Mouse (Mus musculus) left cerebral cortex, postnatal 14 days (tissue): ENCODE measurements around the gene Ttf1. TPM values are rescaled to one million over a fixed set of nuclear protein-coding genes. Genes with fewer than 3 reads are reported as not detected.
A peak's percentile ranks its signal among the peaks of the same experiment; 100 is the strongest.

Experiments
- DNase-seq, 2 experiments: peaks; one replicate each; pipeline ENCODE4 v3.0.0; 2021 to 2022; ENCODE audit warnings: low spot score in 2 of 2, mixed read lengths in 1 of 2
- intact Hi-C: fragments of 180-260 bp; cut with DNase I; formaldehyde crosslinking; loops from one replicate; pipeline ENCODE4 v1.15.1; 2025
- long read RNA-seq, 2 experiments: library from polyadenylated mRNA; stranded (forward); transcript quantifications; one replicate each; pipeline ENCODE4 v2.0.0; 2021
- total RNA-seq, 2 experiments: library from RNA; stranded (reverse); gene quantifications; 2 replicates each; pipeline ENCODE4 v1.2.3; 2021

The Ttf1 gene
- 10 to 100 TPM in 1 of 2 experiments, 1 to 10 TPM in 1; 10.0 to 10.7 TPM for total RNA-seq
- long read RNA-seq, experiment 1, full-length matches to known transcripts, result 1 of 4 reads
- long read RNA-seq, experiment 1, partial matches to known transcripts, result 0 of 4 reads
- long read RNA-seq, experiment 1, other reads (novel, unspliced or antisense), result 3 of 4 reads
- long read RNA-seq, experiment 2, full-length matches to known transcripts, result 1 of 2 reads
- long read RNA-seq, experiment 2, partial matches to known transcripts, result 0 of 2 reads
- long read RNA-seq, experiment 2, other reads (novel, unspliced or antisense), result 1 of 2 reads

- intact Hi-C loops, result no loop called here
Observed at GRCm38 (mm10) chr2:29060135-29060597, at the start of gene Ttf1. Gene Ttf1 (plus strand): TSS chr2:29060262.

GRCm38 (mm10) chr2:29012523-29012922 lies 47.5 kb upstream of the Ttf1 start:
- DNase-seq, result no peak
- intact Hi-C loops, result no loop called here

More at GRCm38 (mm10) chr2:29060135-29060597, at the start of gene Ttf1:
- peak; percentile 93 to 95 for DNase-seq

- DNase-seq, result no peak
- intact Hi-C loops, result no loop called here
Observed at GRCm38 (mm10) chr2:29016599-29017587, 43.2 kb upstream of the Ttf1 start.

GRCm38 (mm10) chr2:29018680-29019079 lies 41.4 kb upstream of the Ttf1 start:
- no peak for DNase-seq
- intact Hi-C loops, result no loop called here

GRCm38 (mm10) chr2:29021025-29021424 lies 39.0 kb upstream of the Ttf1 start:
- DNase-seq, result no peak
- intact Hi-C loops, result no loop called here

GRCm38 (mm10) chr2:29023001-29023400 lies 37.1 kb upstream of the Ttf1 start:
- no peak for DNase-seq
- intact Hi-C loops, result no loop called here

GRCm38 (mm10) chr2:29025284-29025683 lies 34.8 kb upstream of the Ttf1 start:
- intact Hi-C loops, result no loop called here
- DNase-seq, result peak; percentile 48 to 52

GRCm38 (mm10) chr2:29030048-29030734 lies 29.9 kb upstream of the Ttf1 start:
- intact Hi-C loops, result no loop called here
- DNase-seq, result peak in 1 of 2 experiments; percentile 24

- DNase-seq, result no peak
- intact Hi-C loops, result no loop called here
Observed at GRCm38 (mm10) chr2:29031951-29032350, 28.1 kb upstream of the Ttf1 start.

GRCm38 (mm10) chr2:29034542-29035475 lies 25.3 kb upstream of the Ttf1 start:
- intact Hi-C loops, result no loop called here

GRCm38 (mm10) chr2:29035698-29036097 lies 24.4 kb upstream of the Ttf1 start:
- DNase-seq, result no peak
- intact Hi-C loops, result no loop called here

More at GRCm38 (mm10) chr2:29034542-29035475, 25.3 kb upstream of the Ttf1 start:
- DNase-seq, result no peak

- intact Hi-C loops, result no loop called here
- DNase-seq, result no peak
Observed at GRCm38 (mm10) chr2:29039741-29040140, 20.3 kb upstream of the Ttf1 start.

GRCm38 (mm10) chr2:29040594-29041476 lies 19.2 kb upstream of the Ttf1 start:
- no peak for DNase-seq
- intact Hi-C loops, result no loop called here

- intact Hi-C loops, result no loop called here
- no peak for DNase-seq
Observed at GRCm38 (mm10) chr2:29041477-29041768, 18.6 kb upstream of the Ttf1 start.

GRCm38 (mm10) chr2:29042124-29042523 lies 17.9 kb upstream of the Ttf1 start:
- intact Hi-C loops, result no loop called here
- no peak for DNase-seq

- DNase-seq, result peak; percentile 34 to 52
- intact Hi-C loops, result no loop called here
Observed at GRCm38 (mm10) chr2:29046151-29046550, 13.9 kb upstream of the Ttf1 start.

- DNase-seq, result no peak
- intact Hi-C loops, result loop anchor here (1.0 to 2.0 kb wide), 2 partner anchors 75 to 297 kb away; no protein-coding TSS in a partner anchor
Observed at GRCm38 (mm10) chr2:29051932-29052331, 8.1 kb upstream of the Ttf1 start.
